Mouse (Mus musculus): ENCODE data around the gene Zfp609. TPM values are rescaled to one million over a fixed set of nuclear protein-coding genes. Genes with fewer than 3 reads are reported as not detected.

Gene Zfp609
- polyA plus RNA-seq, 1 experiment: 11.1 TPM

DNA sequence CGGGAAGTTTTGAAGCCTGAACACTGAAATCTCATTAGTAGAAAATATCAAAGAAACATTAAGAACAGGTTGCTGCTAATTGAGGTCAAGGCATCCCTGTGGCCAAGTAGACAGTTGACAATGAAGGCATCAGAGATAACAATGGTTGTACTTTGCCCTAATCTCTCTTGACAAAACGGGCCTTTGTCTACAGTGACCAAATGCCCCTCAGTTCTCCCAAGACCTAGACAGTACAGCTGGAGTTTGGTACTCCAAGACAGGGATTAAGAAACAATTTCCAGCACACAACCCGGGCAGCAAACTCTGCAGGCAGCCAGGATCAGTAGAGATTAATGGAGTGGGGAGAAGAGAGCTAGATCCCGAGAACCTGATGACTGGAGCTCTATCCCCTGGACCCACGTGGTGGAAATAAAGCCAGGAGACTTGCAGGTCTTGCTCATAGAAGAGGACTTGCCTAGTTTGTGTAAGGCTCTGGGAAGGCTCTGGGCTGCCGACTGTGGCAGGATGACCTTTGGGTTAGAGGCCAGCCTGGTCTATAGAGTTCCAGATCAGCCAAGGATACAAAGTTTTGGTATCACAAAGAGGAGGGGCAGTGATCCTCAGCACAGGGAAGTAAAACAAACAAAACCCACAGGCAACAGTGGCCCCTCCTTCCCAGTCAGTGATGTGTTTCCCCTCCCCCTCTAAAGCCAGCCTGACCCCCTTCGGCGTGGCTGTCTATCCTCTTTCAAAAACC, 51.1 kb downstream of the Zfp609 start:
- H3ac ChIP-seq (ENCODE audit: control insufficient read depth, insufficient read length): no peak overlapping the region
- H3K79me2 ChIP-seq (ENCODE audit: control insufficient read depth, insufficient read depth): peaks cover 38% of the 10 kb centered on the region
- TF ChIP-seq MYOG (IDR thresholded peaks at IDR 0.05; ENCODE audit: control insufficient read depth in 1 of 3, insufficient read depth in 1 of 3, insufficient read length in 2 of 3, low read depth in 2 of 3) (no peak), MYOD1 (IDR thresholded peaks at IDR 0.05; ENCODE audit: control insufficient read depth in 1 of 3, insufficient read length in 2 of 3, low read depth in 2 of 3) (no peak), CEBPB (IDR thresholded peaks at IDR 0.05; ENCODE audit: insufficient read depth, poor library complexity, severe bottlenecking) (no peak), POLR2A (IDR thresholded peaks at IDR 0.05; ENCODE audit: insufficient read length, low read depth) (no peak), MAX (IDR thresholded peaks at IDR 0.05; ENCODE audit: low read depth) (no peak), USF1 (IDR thresholded peaks at IDR 0.05; ENCODE audit: low read depth) (no peak), TCF12 (IDR thresholded peaks at IDR 0.05; ENCODE audit: insufficient read depth, poor library complexity, severe bottlenecking) (no peak), POLR2AphosphoS2 (IDR thresholded peaks at IDR 0.05; ENCODE audit: insufficient read length, low read depth) (no peak), REST (IDR thresholded peaks at IDR 0.05; ENCODE audit: insufficient read depth, insufficient read length) (no peak), TCF3 (IDR thresholded peaks at IDR 0.05; ENCODE audit: insufficient read length, low read depth) (no peak), E2F4 (IDR thresholded peaks at IDR 0.05; ENCODE audit: insufficient read depth) (no peak), SRF (IDR thresholded peaks at IDR 0.05; ENCODE audit: control insufficient read depth, insufficient read length, low read depth) (no peak)
- H3K27me3 ChIP-seq (ENCODE audit: control insufficient read depth, insufficient read depth, insufficient read length): no peaks in the 10 kb centered on the region
- H3K4me2 ChIP-seq (ENCODE audit: low read depth): no peak overlapping the region
- no peak overlapping the region for H3K4me3 ChIP-seq
- H3K36me3 ChIP-seq (ENCODE audit: control insufficient read depth, insufficient read depth): no peaks in the 10 kb centered on the region

DNA sequence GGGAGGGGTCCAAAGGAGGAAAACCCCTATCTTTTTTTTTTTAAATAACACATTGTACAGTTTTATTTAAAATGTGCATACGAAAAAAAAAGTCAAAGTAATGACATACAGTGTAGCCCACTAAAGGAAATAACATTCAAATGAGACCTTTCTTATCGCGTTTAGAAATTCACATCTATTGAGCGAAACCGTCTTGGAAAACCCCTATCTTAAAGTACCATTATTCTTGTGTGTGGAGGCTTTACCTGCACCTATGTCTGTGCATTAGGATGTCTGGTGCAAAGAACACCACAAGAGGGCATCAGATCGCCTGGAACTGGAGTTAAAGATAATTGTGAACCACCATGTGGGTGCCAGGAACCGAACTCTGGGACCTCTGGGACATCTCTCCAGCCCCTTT, 53.6 kb downstream of the Zfp609 start:
- Histone ChIP-seq H3K4me2 (ENCODE audit: low read depth) (no peak overlapping the region), H3K79me2 (ENCODE audit: control insufficient read depth, insufficient read depth) (peaks cover 29% of the 10 kb centered on the region), H3ac (ENCODE audit: control insufficient read depth, insufficient read length) (no peak overlapping the region), H3K27me3 (ENCODE audit: control insufficient read depth, insufficient read depth, insufficient read length) (no peaks in the 10 kb centered on the region), H3K4me3 (no peak overlapping the region), H3K36me3 (ENCODE audit: control insufficient read depth, insufficient read depth) (no peaks in the 10 kb centered on the region)
- TF ChIP-seq USF1 (IDR thresholded peaks at IDR 0.05; ENCODE audit: low read depth) (no peak), REST (IDR thresholded peaks at IDR 0.05; ENCODE audit: insufficient read depth, insufficient read length) (no peak), MYOG (IDR thresholded peaks at IDR 0.05; ENCODE audit: control insufficient read depth in 1 of 3, insufficient read depth in 1 of 3, insufficient read length in 2 of 3, low read depth in 2 of 3) (no peak), MYOD1 (IDR thresholded peaks at IDR 0.05; ENCODE audit: control insufficient read depth in 1 of 3, insufficient read length in 2 of 3, low read depth in 2 of 3) (no peak), SRF (IDR thresholded peaks at IDR 0.05; ENCODE audit: control insufficient read depth, insufficient read length, low read depth) (no peak), POLR2AphosphoS2 (IDR thresholded peaks at IDR 0.05; ENCODE audit: insufficient read length, low read depth) (no peak), POLR2A (IDR thresholded peaks at IDR 0.05; ENCODE audit: insufficient read length, low read depth) (no peak), CEBPB (IDR thresholded peaks at IDR 0.05; ENCODE audit: insufficient read depth, poor library complexity, severe bottlenecking) (no peak), TCF12 (IDR thresholded peaks at IDR 0.05; ENCODE audit: insufficient read depth, poor library complexity, severe bottlenecking) (no peak), MAX (IDR thresholded peaks at IDR 0.05; ENCODE audit: low read depth) (no peak), TCF3 (IDR thresholded peaks at IDR 0.05; ENCODE audit: insufficient read length, low read depth) (no peak), E2F4 (IDR thresholded peaks at IDR 0.05; ENCODE audit: insufficient read depth) (no peak)

DNA sequence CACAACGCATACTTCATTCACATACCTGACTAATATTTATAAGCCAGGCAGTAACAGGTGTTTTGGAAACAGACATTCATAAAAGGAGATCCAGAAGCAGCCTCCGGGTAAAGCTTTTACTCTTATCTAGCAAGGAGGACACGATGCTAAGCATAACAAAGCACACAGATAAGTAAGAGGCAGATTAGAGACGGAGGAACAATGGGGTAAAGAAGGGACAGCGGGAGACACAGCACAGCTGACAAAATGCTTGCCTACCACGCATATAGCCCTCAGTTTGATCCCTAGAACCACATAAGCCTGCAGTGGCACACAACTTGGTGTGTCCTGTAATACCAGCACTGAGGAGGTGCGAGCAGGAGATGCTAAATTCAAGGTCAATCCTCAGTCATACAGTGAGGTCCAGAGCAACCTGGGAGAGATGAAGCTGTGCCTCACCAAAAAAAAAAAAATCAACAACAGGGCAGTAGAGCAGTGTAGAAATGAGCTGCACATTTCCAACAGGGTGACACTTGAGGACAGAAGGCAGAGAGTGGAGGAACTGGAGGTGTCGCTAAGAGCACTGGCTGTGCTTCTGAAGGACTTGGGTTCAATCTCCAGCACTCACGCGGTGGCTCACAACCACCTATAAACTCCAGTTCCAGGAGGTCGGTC, 56.2 kb downstream of the Zfp609 start:
- Histone ChIP-seq H3K79me2 (ENCODE audit: control insufficient read depth, insufficient read depth) (peaks cover 33% of the 10 kb centered on the region), H3K36me3 (ENCODE audit: control insufficient read depth, insufficient read depth) (no peaks in the 10 kb centered on the region), H3K4me3 (no peak overlapping the region), H3ac (ENCODE audit: control insufficient read depth, insufficient read length) (no peak overlapping the region), H3K4me2 (ENCODE audit: low read depth) (no peak overlapping the region), H3K27me3 (ENCODE audit: control insufficient read depth, insufficient read depth, insufficient read length) (no peaks in the 10 kb centered on the region)
- TF ChIP-seq REST (IDR thresholded peaks at IDR 0.05; ENCODE audit: insufficient read depth, insufficient read length) (no peak), POLR2AphosphoS2 (IDR thresholded peaks at IDR 0.05; ENCODE audit: insufficient read length, low read depth) (no peak), E2F4 (IDR thresholded peaks at IDR 0.05; ENCODE audit: insufficient read depth) (no peak), MYOG (IDR thresholded peaks at IDR 0.05; ENCODE audit: control insufficient read depth in 1 of 3, insufficient read depth in 1 of 3, insufficient read length in 2 of 3, low read depth in 2 of 3) (no peak), TCF12 (IDR thresholded peaks at IDR 0.05; ENCODE audit: insufficient read depth, poor library complexity, severe bottlenecking) (no peak), USF1 (IDR thresholded peaks at IDR 0.05; ENCODE audit: low read depth) (no peak), CEBPB (IDR thresholded peaks at IDR 0.05; ENCODE audit: insufficient read depth, poor library complexity, severe bottlenecking) (no peak), POLR2A (IDR thresholded peaks at IDR 0.05; ENCODE audit: insufficient read length, low read depth) (no peak), MYOD1 (IDR thresholded peaks at IDR 0.05; ENCODE audit: control insufficient read depth in 1 of 3, insufficient read length in 2 of 3, low read depth in 2 of 3) (no peak), SRF (IDR thresholded peaks at IDR 0.05; ENCODE audit: control insufficient read depth, insufficient read length, low read depth) (no peak), TCF3 (IDR thresholded peaks at IDR 0.05; ENCODE audit: insufficient read length, low read depth) (no peak), MAX (IDR thresholded peaks at IDR 0.05; ENCODE audit: low read depth) (no peak)

DNA sequence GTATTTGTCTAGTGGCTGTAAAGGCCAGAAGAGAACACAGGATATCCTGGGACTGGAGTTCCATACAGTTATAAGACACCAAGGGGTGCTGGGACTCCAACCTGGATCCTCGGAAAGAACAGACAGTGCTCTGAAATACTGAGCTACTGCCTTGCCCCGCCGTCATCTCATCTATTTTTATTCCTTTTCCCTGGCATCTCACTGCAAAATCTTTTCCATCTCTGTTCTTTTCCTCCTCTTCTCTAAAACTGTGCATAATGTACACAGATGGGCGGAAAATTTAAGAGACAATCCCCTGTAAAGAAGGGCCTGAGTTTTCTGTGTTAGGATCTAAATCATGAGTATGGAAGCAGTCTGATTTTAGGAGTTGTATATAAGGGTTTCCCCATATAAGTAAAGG, 64.6 kb downstream of the Zfp609 start:
- H3K79me2 ChIP-seq (ENCODE audit: control insufficient read depth, insufficient read depth): peaks cover 53% of the 10 kb centered on the region
- no peak overlapping the region for H3K4me3 ChIP-seq
- no peaks in the 10 kb centered on the region for H3K27me3 ChIP-seq (ENCODE audit: control insufficient read depth, insufficient read depth, insufficient read length)
- no peak overlapping the region for H3ac ChIP-seq (ENCODE audit: control insufficient read depth, insufficient read length)
- no peak for TF ChIP-seq USF1 (IDR thresholded peaks at IDR 0.05; ENCODE audit: low read depth)
- TF ChIP-seq TCF12 (IDR thresholded peaks at IDR 0.05; ENCODE audit: insufficient read depth, poor library complexity, severe bottlenecking): no peak
- TF ChIP-seq E2F4 (IDR thresholded peaks at IDR 0.05; ENCODE audit: insufficient read depth): no peak
- TF ChIP-seq SRF (IDR thresholded peaks at IDR 0.05; ENCODE audit: control insufficient read depth, insufficient read length, low read depth): no peak
- no peak for TF ChIP-seq POLR2A (IDR thresholded peaks at IDR 0.05; ENCODE audit: insufficient read length, low read depth)
- TF ChIP-seq POLR2AphosphoS2 (IDR thresholded peaks at IDR 0.05; ENCODE audit: insufficient read length, low read depth): no peak
- no peak for TF ChIP-seq TCF3 (IDR thresholded peaks at IDR 0.05; ENCODE audit: insufficient read length, low read depth)
- TF ChIP-seq MYOG (IDR thresholded peaks at IDR 0.05; ENCODE audit: control insufficient read depth in 1 of 3, insufficient read depth in 1 of 3, insufficient read length in 2 of 3, low read depth in 2 of 3): no peak
- TF ChIP-seq MAX (IDR thresholded peaks at IDR 0.05; ENCODE audit: low read depth): no peak
- no peaks in the 10 kb centered on the region for H3K36me3 ChIP-seq (ENCODE audit: control insufficient read depth, insufficient read depth)
- H3K4me2 ChIP-seq (ENCODE audit: low read depth): no peak overlapping the region

Measured in myocyte (in vitro differentiated cells).